Mouse (Mus musculus) layer of hippocampus, adult 8-10 months (tissue): ENCODE measurements at regions not wholly inside any gene's neighbourhood (a gene's known extent, or its start where the extent isn't known, plus 50 kb on each side); places are given as distances from the start of the nearest gene placed in this dataset.

Experiments
- DNase-seq, 2 experiments: peaks; one replicate each; pipeline ENCODE4 v3.0.0; 2022; ENCODE audit warnings: low spot score in 2 of 2

GRCm38 (mm10) chr4:47870010-47870637 lies 174.8 kb upstream of the Nr4a3 start:
- DNase-seq: no peak

DNA sequence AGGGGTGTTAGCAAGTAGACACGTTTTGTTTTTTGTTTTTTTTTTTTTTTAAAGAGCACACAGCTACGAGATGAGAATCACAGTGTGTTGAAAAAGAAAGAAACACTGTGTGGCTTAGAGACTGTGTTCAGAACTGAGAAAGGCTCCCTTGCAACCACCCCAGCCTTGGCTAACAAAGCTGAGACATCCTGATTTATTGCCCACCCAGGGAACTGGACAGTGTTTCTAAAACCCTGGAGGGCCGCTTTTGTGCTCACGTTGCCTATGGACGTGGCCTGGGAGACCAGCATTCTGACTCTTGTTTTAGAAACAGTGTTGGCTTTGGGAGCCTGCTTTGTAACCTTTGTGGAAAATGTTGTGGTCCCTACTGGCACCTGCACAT lies 174.3 kb upstream of the Nr4a3 start:
- no peak for DNase-seq

GRCm38 (mm10) chr4:47881560-47881959 lies 163.4 kb upstream of the Nr4a3 start:
- DNase-seq: peak; percentile 71 to 75

GRCm38 (mm10) chr4:47882076-47882475 lies 162.9 kb upstream of the Nr4a3 start:
- DNase-seq: peak in 1 of 2 experiments; percentile 18

DNA sequence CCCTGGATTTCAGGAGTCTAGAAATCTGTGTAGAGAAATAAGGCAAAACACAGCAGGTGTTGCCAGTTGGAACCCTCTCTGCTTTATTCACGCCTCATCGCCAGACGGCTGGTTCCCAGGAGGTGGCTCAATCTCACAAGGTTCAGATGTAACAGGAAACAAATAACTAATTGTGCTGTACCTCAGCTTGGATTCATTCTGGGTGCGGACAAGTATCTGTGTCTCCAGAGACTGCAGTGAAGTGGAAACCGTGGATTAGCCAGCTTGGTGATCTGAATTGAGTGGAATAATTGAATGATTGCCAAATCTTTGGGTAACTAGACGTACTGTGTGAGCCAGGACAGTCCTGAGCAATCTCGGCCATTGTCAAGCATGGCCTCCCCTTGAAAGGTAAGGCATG lies 145.4 kb upstream of the Nr4a3 start:
- peak; percentile 14 to 15 for DNase-seq

DNA sequence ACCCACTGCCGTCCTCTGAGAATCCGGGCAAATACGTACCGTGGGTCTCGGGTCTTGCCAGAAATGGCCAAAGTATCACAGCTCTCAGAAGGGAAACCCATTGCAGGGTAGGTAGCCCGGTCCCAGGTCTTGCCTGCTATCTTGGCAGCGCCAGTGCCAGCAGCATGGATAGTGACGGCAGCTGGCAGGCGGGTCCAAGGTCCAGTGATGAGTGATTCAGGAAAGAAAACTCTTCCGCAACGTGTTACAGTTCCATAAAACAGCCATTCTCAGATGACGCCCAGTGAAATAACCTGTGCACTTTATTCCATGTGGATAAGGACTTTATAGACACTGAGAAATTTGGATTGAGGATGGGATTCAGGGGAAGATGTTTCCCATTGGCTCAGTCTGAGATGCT lies 142.2 kb upstream of the Nr4a3 start:
- DNase-seq: no peak

DNA sequence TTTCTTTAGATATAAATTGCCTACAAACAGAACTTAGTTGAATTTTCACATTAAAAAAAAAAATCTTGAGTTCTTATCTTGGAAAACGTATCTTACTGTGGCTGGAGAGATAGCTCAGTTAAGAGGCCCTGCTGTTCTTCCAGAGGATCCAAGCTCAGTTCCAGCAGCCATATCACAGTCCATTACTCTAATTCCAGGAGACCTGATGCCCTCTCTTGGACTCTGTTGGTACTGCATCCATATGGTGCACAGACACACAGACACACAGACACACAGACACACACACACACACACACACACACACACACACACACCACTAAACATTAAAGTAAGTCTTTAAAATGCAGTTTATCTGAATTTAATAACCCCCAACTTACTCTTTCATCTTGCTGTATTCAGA lies 132.7 kb upstream of the Nr4a3 start:
- no peak for DNase-seq

GRCm38 (mm10) chr4:47919576-47919975 lies 125.4 kb upstream of the Nr4a3 start:
- no peak for DNase-seq

- no peak for DNase-seq
Measured at GRCm38 (mm10) chr4:47931464-47931863, 113.5 kb upstream of the Nr4a3 start.

DNA sequence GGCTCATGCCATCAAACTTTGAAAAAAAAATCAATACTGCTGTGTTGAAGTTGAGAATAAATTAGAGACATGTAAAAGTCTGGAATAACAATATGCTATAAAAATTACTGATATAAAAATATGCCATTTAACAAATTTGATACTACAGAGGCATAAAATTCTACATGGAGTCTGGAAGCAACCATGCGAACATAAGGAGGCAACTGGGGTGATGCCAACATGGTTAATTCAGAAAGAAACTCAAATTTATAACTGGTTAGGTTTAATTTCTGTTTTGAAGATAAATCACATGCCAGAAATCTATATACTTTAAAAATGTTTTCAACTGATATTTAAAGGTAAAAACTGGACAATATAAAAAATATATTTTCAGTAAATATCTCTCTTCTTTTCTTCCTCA lies 111.4 kb upstream of the Nr4a3 start:
- DNase-seq: peak in 1 of 2 experiments; percentile 31

- no peak for DNase-seq
Measured at GRCm38 (mm10) chr4:47935547-47935946, 109.4 kb upstream of the Nr4a3 start.

GRCm38 (mm10) chr4:47936470-47937125 lies 108.4 kb upstream of the Nr4a3 start:
- DNase-seq: no peak

- DNase-seq: peak in 1 of 2 experiments; percentile 38
Measured at GRCm38 (mm10) chr4:47947869-47948573, 96.9 kb upstream of the Nr4a3 start.

DNA sequence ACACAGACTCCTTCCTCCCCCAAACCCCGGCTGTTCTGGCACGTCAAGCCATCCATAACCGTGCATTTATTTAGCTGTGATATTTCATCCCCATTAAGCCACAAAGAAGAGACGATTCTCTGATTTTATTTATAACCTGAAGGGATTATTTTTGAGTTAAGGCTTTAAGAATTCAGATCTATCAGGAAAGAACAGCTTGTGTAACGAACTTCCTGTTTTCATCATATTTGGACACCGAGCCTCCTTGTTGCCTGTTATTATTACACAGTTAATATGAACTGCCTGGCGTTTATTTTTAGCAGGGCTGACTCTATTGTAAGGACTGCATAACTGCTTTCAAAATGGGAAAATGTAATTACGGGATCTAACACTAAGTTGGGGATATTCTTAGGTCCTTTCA lies 96.2 kb upstream of the Nr4a3 start:
- DNase-seq: no peak

GRCm38 (mm10) chr4:47954576-47955305 lies 90.2 kb upstream of the Nr4a3 start:
- DNase-seq: no peak

GRCm38 (mm10) chr4:47964630-47965029 lies 80.3 kb upstream of the Nr4a3 start:
- no peak for DNase-seq

GRCm38 (mm10) chr4:47971861-47972260 lies 73.1 kb upstream of the Nr4a3 start:
- no peak for DNase-seq

DNA sequence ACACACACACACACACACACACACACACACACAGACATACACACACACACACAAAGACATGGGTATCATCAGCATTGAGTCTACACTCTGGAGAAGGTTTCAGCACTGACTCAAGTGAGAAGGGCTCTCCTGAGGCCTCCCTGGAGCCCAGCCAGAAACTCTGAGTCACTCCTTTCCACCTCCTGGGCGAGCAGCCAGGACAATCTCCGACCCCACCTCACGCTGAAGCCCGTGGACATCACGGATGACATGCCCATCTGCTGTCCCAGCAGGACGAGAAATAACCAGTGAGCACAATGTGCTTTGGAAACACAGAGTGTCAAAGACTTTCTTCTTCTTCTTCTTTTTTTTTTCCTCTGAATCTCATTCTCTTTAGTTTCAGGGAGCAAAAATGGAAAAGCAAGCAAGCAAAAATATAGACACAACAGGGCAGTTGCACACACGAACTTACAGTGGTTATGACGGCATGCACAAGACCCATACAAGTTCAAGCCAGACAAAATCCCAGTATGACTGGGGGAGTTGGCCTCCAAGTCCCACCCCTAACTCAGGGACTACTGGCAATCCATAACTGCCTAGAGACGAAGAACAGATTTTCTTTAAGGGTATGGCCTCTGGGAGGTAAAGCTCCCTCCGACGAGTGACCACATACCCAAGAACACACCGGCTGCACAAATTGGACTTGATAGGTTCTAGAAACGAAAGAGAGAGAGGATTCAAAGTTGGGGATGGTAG lies 65.2 kb upstream of the Nr4a3 start:
- peak in 1 of 2 experiments; percentile 19 for DNase-seq
